Mouse (Mus musculus) ES-E14 (cell line): ENCODE data around the gene Ids.

Source experiments
- HCFC1 ChIP-seq: IDR thresholded peaks from 2 replicates; pipeline ENCODE4 v1.6.1; 2012; ENCODE audit warnings: low read length, inconsistent platforms, borderline replicate concordance; ENCODE audit not compliant: insufficient read depth
- ZC3H11A ChIP-seq: IDR thresholded peaks from 2 replicates; pipeline ENCODE4 v1.6.1; 2012; ENCODE audit warnings: low read depth, mild to moderate bottlenecking, inconsistent platforms, low read length, borderline replicate concordance

GRCm38 (mm10) chrX:70362985-70363384 is 1.9 kb downstream of the Ids start:
- no peak for TF ChIP-seq HCFC1
- TF ChIP-seq ZC3H11A, result no peak
